Mouse (Mus musculus) testis, adult 2 months (tissue): Measurements from ENCODE around the gene Dlx1. TPM values are rescaled to one million over a fixed set of nuclear protein-coding genes. Genes with fewer than 3 reads are reported as not detected.

Source experiments
- H3K27ac ChIP-seq: fragments of 200-500 bp; 2 replicates; pipeline ENCODE4 v1.5.1; 2012; ENCODE audit warnings: low read depth, low read length; ENCODE audit not compliant: control insufficient read depth, insufficient read depth
- H3K27me3 ChIP-seq: fragments of 200-500 bp; 2 replicates; pipeline ENCODE4 v1.6.1; 2012; ENCODE audit warnings: mild to moderate bottlenecking, low read length, moderate library complexity; ENCODE audit not compliant: control insufficient read depth, insufficient read depth
- H3K36me3 ChIP-seq: fragments of 200-500 bp; 2 replicates; pipeline ENCODE4 v1.6.1; 2012; ENCODE audit warnings: mild to moderate bottlenecking, low read length; ENCODE audit not compliant: control insufficient read depth, insufficient read depth
- H3K4me1 ChIP-seq: fragments of 200-500 bp; 2 replicates; pipeline ENCODE4 v1.6.1; 2012; ENCODE audit warnings: low read length; ENCODE audit not compliant: control insufficient read depth, insufficient read depth
- H3K4me3 ChIP-seq: fragments of 200-500 bp; 2 replicates; pipeline ENCODE4 v1.5.1; 2012; ENCODE audit warnings: low read depth, mild to moderate bottlenecking, low read length, moderate library complexity, mixed read lengths; ENCODE audit not compliant: control insufficient read depth
- CTCF ChIP-seq: fragments of 200-500 bp; IDR thresholded peaks from 2 replicates; pipeline ENCODE4 v1.5.1; 2012; ENCODE audit warnings: low read depth, mild to moderate bottlenecking, inconsistent platforms, low read length, moderate library complexity; ENCODE audit not compliant: control insufficient read depth, insufficient read depth, insufficient replicate concordance
- POLR2A ChIP-seq: fragments of 200-500 bp; IDR thresholded peaks from 2 replicates; pipeline ENCODE4 v1.6.1; 2012; ENCODE audit warnings: low read depth, mild to moderate bottlenecking, inconsistent platforms, low read length, moderate library complexity; ENCODE audit not compliant: control insufficient read depth
- polyA plus RNA-seq: library from polyadenylated mRNA; depleted of rRNA; stranded (reverse); fragments of >200 nt; gene quantifications from 2 replicates; pipeline ENCODE4 v1.2.3, GENCODE M21; 2012; rRNA removed

Gene Dlx1
- polyA plus RNA-seq, result 0.25 and 0.47 TPM in 2 replicates

DNA sequence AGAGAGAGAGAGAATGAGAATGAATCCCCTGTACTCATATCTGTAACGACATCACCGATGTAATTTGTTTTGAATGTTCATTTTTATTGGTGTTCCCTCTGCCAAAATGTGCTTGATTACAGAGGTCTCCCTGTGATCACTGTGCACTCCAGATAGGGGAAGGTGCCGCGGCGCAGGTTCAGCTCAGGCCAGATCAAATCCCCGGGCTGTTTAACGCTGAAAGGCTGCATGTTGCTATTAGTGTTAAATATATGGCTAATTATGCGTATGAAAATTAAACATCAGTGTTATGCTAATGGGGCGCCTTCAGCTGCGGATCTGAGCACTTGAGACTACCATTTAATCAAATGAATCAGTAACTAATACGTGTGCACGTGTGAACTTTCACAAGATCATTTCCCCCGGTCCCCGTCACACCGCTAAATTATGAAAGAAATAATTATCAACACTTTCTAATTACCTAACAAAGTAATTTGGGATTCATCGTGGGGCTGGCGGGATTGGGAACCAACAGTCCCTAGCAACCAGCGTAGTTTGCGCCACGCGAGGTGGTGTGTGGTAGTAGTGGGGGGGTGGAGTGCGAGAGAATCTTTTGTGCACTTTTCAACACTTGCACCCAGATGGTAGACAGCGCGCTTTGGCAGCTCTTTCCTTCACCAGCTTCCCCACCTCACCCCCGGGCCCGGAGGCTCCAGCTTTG lies at the start of gene Dlx1:
Gene Dlx1, plus strand, starts transcription at position 100 of the 700 bp plus-strand sequence.
- no peak for TF ChIP-seq CTCF
- TF ChIP-seq POLR2A, result no peak
- no peak within 1 kb of the TSS; the same call in 1 of the 2 replicates for H3K4me3 ChIP-seq
- H3K27ac ChIP-seq, result no peak within 1 kb of the TSS
- H3K27me3 ChIP-seq, result no peaks in the 10 kb centered on the region; the same call in 1 of the 2 replicates
- peaks cover 16% of the 10 kb centered on the region for H3K4me1 ChIP-seq
- H3K36me3 ChIP-seq, result no peaks in the 10 kb centered on the region

DNA sequence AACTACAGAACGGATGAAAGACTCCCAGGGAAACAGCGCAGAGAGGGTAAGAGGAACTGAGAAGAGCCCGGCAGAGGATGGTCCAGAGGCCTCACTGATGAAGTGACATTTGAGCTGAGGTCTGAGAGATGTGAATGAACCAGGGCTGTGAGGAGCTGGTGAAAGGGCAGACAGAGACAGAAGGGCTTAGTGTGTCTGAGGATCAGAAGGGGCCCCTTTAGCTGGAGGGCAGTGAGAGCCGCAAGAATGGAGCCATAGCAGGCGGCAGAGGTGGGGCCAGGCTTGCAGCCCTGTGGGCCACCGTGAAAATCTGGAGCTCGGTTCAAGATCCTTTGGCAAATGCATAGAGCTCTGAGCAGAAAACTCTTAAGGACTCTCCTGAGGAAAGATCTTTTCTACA lies 48.0 kb upstream of the Dlx1 start:
- H3K4me3 ChIP-seq, result no peak overlapping the region
- H3K36me3 ChIP-seq, result no peaks in the 10 kb centered on the region
- H3K27ac ChIP-seq, result no peak overlapping the region
- peaks cover 7% of the 10 kb centered on the region for H3K4me1 ChIP-seq
- TF ChIP-seq CTCF (no peak), POLR2A (no peak)
- H3K27me3 ChIP-seq, result no peaks in the 10 kb centered on the region

DNA sequence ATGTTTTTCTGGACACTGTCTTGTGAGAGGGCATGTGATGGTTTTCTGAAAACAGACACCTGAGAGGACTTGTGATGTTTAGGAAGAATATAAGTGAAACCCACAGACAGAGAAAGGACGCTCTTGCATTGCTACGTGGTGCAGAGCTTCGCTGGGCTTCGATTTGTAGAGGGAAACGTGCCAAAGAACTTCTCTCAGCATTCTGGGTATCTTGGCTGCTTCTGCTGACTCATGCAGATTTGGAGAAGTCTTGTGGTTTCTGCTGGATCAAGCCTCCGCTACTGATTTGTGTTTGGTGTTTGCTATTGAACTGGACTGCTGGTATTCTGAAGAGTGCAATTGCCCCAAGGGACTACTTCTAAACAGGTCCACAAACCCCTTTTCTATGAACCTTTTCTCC lies 46.1 kb upstream of the Dlx1 start:
- Histone ChIP-seq H3K4me1 (peaks cover 5% of the 10 kb centered on the region), H3K27me3 (no peaks in the 10 kb centered on the region), H3K36me3 (no peaks in the 10 kb centered on the region), H3K27ac (no peak overlapping the region), H3K4me3 (no peak overlapping the region)
- TF ChIP-seq POLR2A (no peak), CTCF (no peak)

DNA sequence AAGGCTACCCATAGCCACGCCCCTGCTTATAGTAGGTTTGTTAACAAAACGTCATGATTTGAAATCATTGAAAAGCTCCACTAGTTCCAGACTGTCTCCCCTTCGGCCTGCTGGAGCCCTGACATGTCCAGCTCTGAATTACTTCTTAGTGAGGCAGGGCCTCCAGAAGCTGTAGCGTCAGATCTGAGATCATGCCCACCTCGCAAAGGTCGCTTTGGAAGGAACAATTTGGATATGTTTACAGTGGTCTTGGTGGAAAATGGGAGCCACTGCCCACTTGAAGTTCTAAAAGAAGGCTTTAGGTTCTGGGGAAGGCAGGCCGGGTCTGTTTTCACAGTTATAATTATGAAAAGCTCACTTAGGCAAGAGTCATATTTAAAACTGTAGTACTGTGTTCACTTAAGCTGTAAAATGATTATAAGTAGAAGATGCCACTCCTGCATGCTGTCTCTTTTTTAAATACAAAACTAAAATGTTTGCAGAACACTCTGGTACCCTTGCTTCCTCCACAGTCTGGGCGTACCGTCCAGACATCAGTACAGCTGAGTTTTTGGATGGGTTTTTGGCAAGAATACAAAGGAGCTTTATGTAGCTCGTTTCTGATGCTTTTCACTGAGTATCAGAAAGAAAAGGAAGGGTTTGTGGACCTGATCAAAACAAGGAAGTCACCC lies 44.7 kb upstream of the Dlx1 start:
- no peaks in the 10 kb centered on the region for H3K36me3 ChIP-seq
- no peaks in the 10 kb centered on the region for H3K27me3 ChIP-seq
- H3K4me1 ChIP-seq, result peaks cover 5% of the 10 kb centered on the region
- H3K4me3 ChIP-seq, result no peak overlapping the region
- H3K27ac ChIP-seq, result no peak overlapping the region
- TF ChIP-seq CTCF, result no peak
- TF ChIP-seq POLR2A, result no peak

DNA sequence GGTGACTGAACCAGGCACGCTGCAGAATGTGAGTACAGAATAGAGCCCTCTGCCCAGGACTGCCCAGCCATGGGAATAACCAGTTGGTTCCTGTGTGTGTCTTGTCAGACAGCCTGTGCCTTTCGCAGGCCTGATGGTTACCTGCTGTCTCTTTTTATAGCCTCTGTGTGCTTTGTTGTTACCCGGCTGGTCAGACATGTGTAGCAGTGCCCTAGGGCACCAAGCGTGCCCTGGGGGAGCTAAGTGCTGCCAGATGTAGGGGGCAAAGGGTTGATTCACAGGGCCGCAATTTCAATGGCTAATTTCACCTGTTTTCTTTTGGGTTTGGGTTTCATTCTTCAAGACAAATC lies 44.2 kb upstream of the Dlx1 start:
- no peaks in the 10 kb centered on the region for H3K36me3 ChIP-seq
- no peaks in the 10 kb centered on the region for H3K27me3 ChIP-seq
- H3K4me3 ChIP-seq, result no peak overlapping the region
- H3K4me1 ChIP-seq, result peaks cover 5% of the 10 kb centered on the region
- TF ChIP-seq CTCF (no peak), POLR2A (no peak)
- no peak overlapping the region for H3K27ac ChIP-seq

DNA sequence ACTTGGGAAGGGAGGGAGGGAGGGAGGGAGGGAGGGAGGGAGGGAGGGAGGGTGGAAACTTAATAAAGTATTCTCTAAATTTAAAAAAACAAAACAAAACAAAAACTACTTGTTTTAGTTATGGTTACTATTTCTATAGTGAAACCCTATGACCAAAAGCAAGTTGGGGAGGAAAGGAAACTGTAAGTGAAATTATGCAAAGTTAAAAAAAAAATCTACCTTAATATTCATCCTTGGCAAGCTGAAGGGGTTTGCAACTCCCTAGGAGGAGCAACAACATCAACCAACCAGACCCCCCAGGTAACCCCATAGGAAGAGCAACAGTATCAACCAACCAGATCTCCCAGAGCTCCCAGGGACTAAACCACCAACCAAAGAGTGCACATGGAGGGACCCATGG lies 36.6 kb upstream of the Dlx1 start:
- H3K27me3 ChIP-seq, result no peaks in the 10 kb centered on the region

DNA sequence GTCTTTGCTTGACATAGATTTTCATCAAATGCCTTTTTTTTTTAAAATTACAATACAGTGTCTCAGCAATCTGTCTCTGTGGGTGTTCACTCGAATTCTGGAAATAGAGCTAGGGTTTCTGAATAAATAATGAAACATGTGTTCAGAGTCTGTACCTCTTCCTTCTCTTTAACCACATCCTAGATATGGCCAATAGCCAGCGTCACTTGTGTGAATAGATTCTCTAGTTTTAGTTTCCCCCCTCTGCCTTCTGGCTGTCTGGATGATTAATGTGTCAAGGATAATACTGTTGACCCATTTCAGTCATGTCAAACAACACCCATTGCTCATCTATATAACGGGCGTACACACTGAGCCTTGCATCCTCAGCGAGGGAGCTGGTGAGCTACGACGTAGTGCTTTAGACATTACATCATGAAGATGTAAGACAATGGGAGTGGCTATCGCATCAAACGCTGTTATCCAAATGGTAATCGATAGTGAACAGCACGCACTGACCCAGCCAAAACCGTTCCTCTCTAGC lies 34.7 kb upstream of the Dlx1 start:
- TF ChIP-seq POLR2A (no peak), CTCF (no peak)
- peaks cover 2% of the 10 kb centered on the region; the same call in 1 of the 2 replicates for H3K4me1 ChIP-seq
- no peaks in the 10 kb centered on the region for H3K36me3 ChIP-seq
- H3K4me3 ChIP-seq, result no peak overlapping the region
- no peaks in the 10 kb centered on the region for H3K27me3 ChIP-seq
- H3K27ac ChIP-seq, result no peak overlapping the region

More for the DNA sequence above, 36.6 kb upstream of the Dlx1 start:
- Histone ChIP-seq H3K4me1 (peaks cover 2% of the 10 kb centered on the region; the same call in 1 of the 2 replicates), H3K27ac (no peak overlapping the region), H3K36me3 (no peaks in the 10 kb centered on the region), H3K4me3 (no peak overlapping the region)
- no peak for TF ChIP-seq POLR2A
- no peak for TF ChIP-seq CTCF
